Mouse (Mus musculus): ENCODE data around the gene Pin1. TPM values are rescaled to one million over a fixed set of nuclear protein-coding genes. Genes with fewer than 3 reads are reported as not detected.

Pin1 gene
- total RNA-seq, 2 experiments from 2014 or later = 24.9 to 27.7 TPM

- DNase-seq (ENCODE audit: low spot score in 2 of 2) = no peak
Observed at GRCm38 (mm10) chr9:20696107-20696712, 44.3 kb downstream of the Pin1 start.

- no peak for DNase-seq (ENCODE audit: low spot score in 2 of 2)
Observed at GRCm38 (mm10) chr9:20697466-20697865, 45.6 kb downstream of the Pin1 start.

- DNase-seq (ENCODE audit: low spot score in 2 of 2) = no peak
Observed at GRCm38 (mm10) chr9:20703832-20704380, 52.0 kb downstream of the Pin1 start.

- no peak for DNase-seq (ENCODE audit: low spot score in 2 of 2)
Observed at GRCm38 (mm10) chr9:20705420-20705819, 53.5 kb downstream of the Pin1 start.

- no peak for DNase-seq (ENCODE audit: low spot score in 2 of 2)
Observed at GRCm38 (mm10) chr9:20705981-20706380, 54.1 kb downstream of the Pin1 start.

GRCm38 (mm10) chr9:20710471-20710870, 58.6 kb downstream of the Pin1 start:
- DNase-seq (ENCODE audit: low spot score in 2 of 2) = peak in 1 of 2 experiments; percentile 31

- no peak for DNase-seq (ENCODE audit: low spot score in 2 of 2)
Observed at GRCm38 (mm10) chr9:20712934-20713477, 61.1 kb downstream of the Pin1 start.

- DNase-seq (ENCODE audit: low spot score in 2 of 2) = no peak
Observed at GRCm38 (mm10) chr9:20713478-20713987, 61.6 kb downstream of the Pin1 start.

GRCm38 (mm10) chr9:20715332-20715731, 63.4 kb downstream of the Pin1 start:
- no peak for DNase-seq (ENCODE audit: low spot score in 2 of 2)

Other genes starting within 250 kb of the Pin1 start
- 10 to 100 TPM; 15.5 to 17.3 TPM for gene Zfp26, start 191.9 kb upstream of the Pin1 start, total RNA-seq (2021)
- 10 to 100 TPM; 20.4 to 20.9 TPM for gene Zfp426, start 159.3 kb upstream of the Pin1 start, total RNA-seq (2021)
- 10 to 100 TPM; 31.0 to 34.2 TPM for gene Zfp266, start 130.7 kb upstream of the Pin1 start, total RNA-seq (2021)
- 1 to 10 TPM; 5.9 to 6.7 TPM for gene Zfp846, start 70.8 kb upstream of the Pin1 start, total RNA-seq (2021)
- 100 to 1,000 TPM; 352 to 436 TPM for gene Ubl5, start 9.2 kb upstream of the Pin1 start, total RNA-seq (2021)
- 10 to 100 TPM; 18.3 to 19.4 TPM for gene Fbxl12, start 7.3 kb upstream of the Pin1 start, total RNA-seq (2021)
- gene Olfm2, start 94.3 kb downstream of the Pin1 start, total RNA-seq (2021) = under 1 TPM; 0.53 to 0.58 TPM
- gene Col5a3, start 163.0 kb downstream of the Pin1 start, total RNA-seq (2021) = 100 to 1,000 TPM; 123 to 412 TPM
- gene Rdh8, start 166.4 kb downstream of the Pin1 start, total RNA-seq (2021) = not detected
- gene A230050P20Rik, start 216.5 kb downstream of the Pin1 start, total RNA-seq (2021) = 10 to 100 TPM; 14.7 to 17.5 TPM
- gene Angptl6, start 227.6 kb downstream of the Pin1 start, total RNA-seq (2021) = 1 to 10 TPM; 3.2 to 3.6 TPM
- 10 to 100 TPM; 39.8 to 41.1 TPM for gene Ppan, start 236.1 kb downstream of the Pin1 start, total RNA-seq (2021)
- gene Eif3g, start 246.5 kb downstream of the Pin1 start, total RNA-seq (2021) = 100 to 1,000 TPM; 156 to 162 TPM

All from adrenal gland, adult 18-20 months (tissue).